Mouse (Mus musculus) c-Kit-positive CD71-positive TER-119-negative erythroid progenitor cells, embryonic 14.5 days (primary cell): ENCODE results near the gene Dnaic1.

Experiments used
- DNase-seq: peaks from one replicate; pipeline ENCODE4 v3.0.0-alpha.2; 2013; ENCODE audit warnings: low read depth

The Dnaic1 gene

GRCm38 (mm10) chr4:41569411-41569885 is at the start of gene Dnaic1, which contains the start of gene Fam219a:
TSS of gene Dnaic1 (plus strand) at chr4:41569775.
TSS of gene Fam219a (minus strand) at chr4:41569538.
- DNase-seq, result peak; percentile 95

GRCm38 (mm10) chr4:41520641-41521040 is 48.9 kb upstream of the Dnaic1 start:
- DNase-seq, result no peak

- DNase-seq, result no peak
Measured at GRCm38 (mm10) chr4:41522136-41522535, 47.4 kb upstream of the Dnaic1 start.

GRCm38 (mm10) chr4:41522788-41523187 is 46.8 kb upstream of the Dnaic1 start:
- DNase-seq, result peak; percentile 40

GRCm38 (mm10) chr4:41523839-41524238 is 45.7 kb upstream of the Dnaic1 start:
- no peak for DNase-seq

- DNase-seq, result no peak
Measured at GRCm38 (mm10) chr4:41524829-41525228, 44.7 kb upstream of the Dnaic1 start.

- no peak for DNase-seq
Measured at GRCm38 (mm10) chr4:41526553-41526952, 43.0 kb upstream of the Dnaic1 start.

GRCm38 (mm10) chr4:41527076-41527475 is 42.5 kb upstream of the Dnaic1 start:
- no peak for DNase-seq

- DNase-seq, result no peak
Measured at GRCm38 (mm10) chr4:41527996-41528395, 41.6 kb upstream of the Dnaic1 start.

GRCm38 (mm10) chr4:41532420-41532819 is 37.2 kb upstream of the Dnaic1 start:
- DNase-seq, result peak; percentile 34

- no peak for DNase-seq
Measured at GRCm38 (mm10) chr4:41534866-41535265, 34.7 kb upstream of the Dnaic1 start.

GRCm38 (mm10) chr4:41542136-41542535 is 27.4 kb upstream of the Dnaic1 start:
- DNase-seq, result no peak

GRCm38 (mm10) chr4:41545985-41546384 is 23.6 kb upstream of the Dnaic1 start:
- DNase-seq, result no peak

- no peak for DNase-seq
Measured at GRCm38 (mm10) chr4:41547086-41547485, 22.5 kb upstream of the Dnaic1 start.

- peak; percentile 43 for DNase-seq
Measured at GRCm38 (mm10) chr4:41552529-41552928, 17.0 kb upstream of the Dnaic1 start.

GRCm38 (mm10) chr4:41553116-41553515 is 16.5 kb upstream of the Dnaic1 start:
- DNase-seq, result no peak

GRCm38 (mm10) chr4:41554994-41555663 is 14.4 kb upstream of the Dnaic1 start:
- no peak for DNase-seq

- no peak for DNase-seq
Measured at GRCm38 (mm10) chr4:41556311-41556953, 13.1 kb upstream of the Dnaic1 start.

- no peak for DNase-seq
Measured at GRCm38 (mm10) chr4:41557092-41557491, 12.5 kb upstream of the Dnaic1 start.

GRCm38 (mm10) chr4:41563297-41563696 is 6.3 kb upstream of the Dnaic1 start:
- DNase-seq, result no peak

- DNase-seq, result no peak
Measured at GRCm38 (mm10) chr4:41566123-41566522, 3.5 kb upstream of the Dnaic1 start.

- DNase-seq, result no peak
Measured at GRCm38 (mm10) chr4:41568239-41568638, 1.3 kb upstream of the Dnaic1 start.

GRCm38 (mm10) chr4:41568682-41569410 is 729 bp upstream of the Dnaic1 start:
- DNase-seq, result no peak
